Mouse (Mus musculus): ENCODE results near the gene Fkbp3. TPM values are rescaled to one million over a fixed set of nuclear protein-coding genes. Genes with fewer than 3 reads are reported as not detected.

Gene Fkbp3
- polyA plus RNA-seq, 1 experiment from 2014 or later, result 92.4 TPM

- ATAC-seq (no peak), DNase-seq (no peak)
- no peak overlapping the region for H3K4me3 ChIP-seq (ENCODE audit: low read depth, low read length)
- no peaks in the 10 kb centered on the region for H3K4me1 ChIP-seq (ENCODE audit: insufficient read depth)
- H3K9me3 ChIP-seq (ENCODE audit: low read length), result no peaks in the 10 kb centered on the region
- H3K27me3 ChIP-seq (ENCODE audit: insufficient read depth, low read length), result no peaks in the 10 kb centered on the region
- no peak overlapping the region for H3K27ac ChIP-seq (ENCODE audit: low read depth)
- no peak overlapping the region for H3K9ac ChIP-seq (replicated peaks)
- H3K36me3 ChIP-seq (replicated peaks; ENCODE audit: insufficient read depth, low read length), result peaks cover 21% of the 10 kb centered on the region
- WGBS (ENCODE audit: insufficient replicate concordance), result 74% methylated on average over 1 of the region's 1 CpGs
- TF ChIP-seq EP300 (IDR thresholded peaks at IDR 0.05; ENCODE audit: low read depth) (no peak), CTCF (IDR thresholded peaks at IDR 0.05; ENCODE audit: low read depth) (no peak)
- no peak overlapping the region for H3K4me2 ChIP-seq (ENCODE audit: low read depth, low read length)
Measured at GRCm38 (mm10) chr12:65108746-65109145, 34.9 kb upstream of the Fkbp3 start.

GRCm38 (mm10) chr12:65076906-65077305, 3.1 kb upstream of the Fkbp3 start:
- H3K27ac ChIP-seq (ENCODE audit: low read depth), result no peak overlapping the region
- no peaks in the 10 kb centered on the region for H3K9me3 ChIP-seq (ENCODE audit: low read length)
- TF ChIP-seq CTCF (IDR thresholded peaks at IDR 0.05; ENCODE audit: low read depth), result no peak
- no peak for TF ChIP-seq EP300 (IDR thresholded peaks at IDR 0.05; ENCODE audit: low read depth)
- peak overlapping the region; percentile 73; the same call in 1 of the 2 replicates for H3K4me3 ChIP-seq (ENCODE audit: low read depth, low read length)
- ATAC-seq (no peak), DNase-seq (no peak)
- no peaks in the 10 kb centered on the region for H3K27me3 ChIP-seq (ENCODE audit: insufficient read depth, low read length)
- H3K36me3 ChIP-seq (replicated peaks; ENCODE audit: insufficient read depth, low read length), result no peaks in the 10 kb centered on the region
- peak overlapping the region; percentile 74; the same call in 1 of the 2 replicates for H3K9ac ChIP-seq (replicated peaks)
- peaks cover 25% of the 10 kb centered on the region for H3K4me1 ChIP-seq (ENCODE audit: insufficient read depth)
- WGBS (ENCODE audit: insufficient replicate concordance), result 59% methylated on average over 9 of the region's 9 CpGs
- H3K4me2 ChIP-seq (ENCODE audit: low read depth, low read length), result peak overlapping the region; percentile 89

GRCm38 (mm10) chr12:65075733-65076310, 2.0 kb upstream of the Fkbp3 start:
- ATAC-seq, result no peak
- WGBS (ENCODE audit: insufficient replicate concordance), result under 1% methylated on average over 41 of the region's 41 CpGs
- peak overlapping the region; percentile 89 for H3K4me2 ChIP-seq (ENCODE audit: low read depth, low read length)
- TF ChIP-seq CTCF (IDR thresholded peaks at IDR 0.05; ENCODE audit: low read depth) (no peak), EP300 (IDR thresholded peaks at IDR 0.05; ENCODE audit: low read depth) (no peak)
- H3K9ac ChIP-seq (replicated peaks), result peak overlapping the region; percentile 74
- H3K9me3 ChIP-seq (ENCODE audit: low read length), result no peaks in the 10 kb centered on the region
- H3K27me3 ChIP-seq (ENCODE audit: insufficient read depth, low read length), result no peaks in the 10 kb centered on the region
- no peak for DNase-seq
- peak overlapping the region; percentile 73 for H3K4me3 ChIP-seq (ENCODE audit: low read depth, low read length)
- peak overlapping the region; percentile 23; the same call in 1 of the 2 replicates for H3K27ac ChIP-seq (ENCODE audit: low read depth)
- H3K4me1 ChIP-seq (ENCODE audit: insufficient read depth), result peaks cover 25% of the 10 kb centered on the region
- H3K36me3 ChIP-seq (replicated peaks; ENCODE audit: insufficient read depth, low read length), result no peaks in the 10 kb centered on the region

GRCm38 (mm10) chr12:65075085-65075732, 1.4 kb upstream of the Fkbp3 start, which contains the start of gene Fancm:
Gene Fancm, plus strand, starts transcription at chr12:65075603.
- H3K4me2 ChIP-seq (ENCODE audit: low read depth, low read length), result peak within 1 kb of the TSS; percentile 89
- H3K9me3 ChIP-seq (ENCODE audit: low read length), result no peaks in the 10 kb centered on the region
- DNase-seq (peak; percentile 91), ATAC-seq (peak; percentile 46)
- H3K4me1 ChIP-seq (ENCODE audit: insufficient read depth), result peaks cover 25% of the 10 kb centered on the region
- no peaks in the 10 kb centered on the region for H3K27me3 ChIP-seq (ENCODE audit: insufficient read depth, low read length)
- TF ChIP-seq EP300 (IDR thresholded peaks at IDR 0.05; ENCODE audit: low read depth) (no peak), CTCF (IDR thresholded peaks at IDR 0.05; ENCODE audit: low read depth) (no peak)
- peak within 1 kb of the TSS; percentile 80 for H3K27ac ChIP-seq (ENCODE audit: low read depth)
- peak within 1 kb of the TSS; percentile 73 for H3K4me3 ChIP-seq (ENCODE audit: low read depth, low read length)
- WGBS (ENCODE audit: insufficient replicate concordance), result 1% methylated on average over 39 of the region's 39 CpGs
- no peaks in the 10 kb centered on the region for H3K36me3 ChIP-seq (replicated peaks; ENCODE audit: insufficient read depth, low read length)
- peak within 1 kb of the TSS; percentile 74 for H3K9ac ChIP-seq (replicated peaks)

GRCm38 (mm10) chr12:65074651-65075050, 844 bp upstream of the Fkbp3 start:
- Histone ChIP-seq H3K9ac (replicated peaks) (peak overlapping the region; percentile 17; the same call in 1 of the 2 replicates), H3K4me1 (ENCODE audit: insufficient read depth) (peaks cover 25% of the 10 kb centered on the region), H3K27me3 (ENCODE audit: insufficient read depth, low read length) (no peaks in the 10 kb centered on the region), H3K4me2 (ENCODE audit: low read depth, low read length) (peak overlapping the region; percentile 89), H3K4me3 (ENCODE audit: low read depth, low read length) (peak overlapping the region; percentile 73), H3K27ac (ENCODE audit: low read depth) (peak overlapping the region; percentile 80), H3K36me3 (replicated peaks; ENCODE audit: insufficient read depth, low read length) (no peaks in the 10 kb centered on the region), H3K9me3 (ENCODE audit: low read length) (no peaks in the 10 kb centered on the region)
- WGBS (ENCODE audit: insufficient replicate concordance), result 44% methylated on average over 7 of the region's 7 CpGs
- DNase-seq (no peak), ATAC-seq (no peak)
- no peak for TF ChIP-seq CTCF (IDR thresholded peaks at IDR 0.05; ENCODE audit: low read depth)

GRCm38 (mm10) chr12:65072911-65073610, 746 bp downstream of the Fkbp3 start:
- Histone ChIP-seq H3K4me1 (ENCODE audit: insufficient read depth) (peaks cover 25% of the 10 kb centered on the region), H3K9ac (replicated peaks) (peak overlapping the region; percentile 83), H3K36me3 (replicated peaks; ENCODE audit: insufficient read depth, low read length) (peaks cover 11% of the 10 kb centered on the region; the same call in 1 of the 2 replicates), H3K4me2 (ENCODE audit: low read depth, low read length) (peak overlapping the region; percentile 89), H3K27me3 (ENCODE audit: insufficient read depth, low read length) (no peaks in the 10 kb centered on the region), H3K27ac (ENCODE audit: low read depth) (peak overlapping the region; percentile 80), H3K9me3 (ENCODE audit: low read length) (no peaks in the 10 kb centered on the region), H3K4me3 (ENCODE audit: low read depth, low read length) (peak overlapping the region; percentile 73)
- no peak for DNase-seq
- TF ChIP-seq CTCF (IDR thresholded peaks at IDR 0.05; ENCODE audit: low read depth) (no peak), EP300 (IDR thresholded peaks at IDR 0.05; ENCODE audit: low read depth) (no peak)
- ATAC-seq, result peak; percentile 11
- WGBS (ENCODE audit: insufficient replicate concordance), result 3% methylated on average over 21 of the region's 21 CpGs

All from liver, postnatal 0 days (tissue).